Mouse (Mus musculus) brain, embryonic 14.5 days (tissue): ENCODE results near the gene Prrt3.

Experiments used
- CTCF ChIP-seq: fragments of 200-500 bp; IDR thresholded peaks from 2 replicates; pipeline ENCODE4 v1.5.1; 2012; ENCODE audit warnings: inconsistent platforms, mild to moderate bottlenecking, moderate library complexity, borderline replicate concordance; ENCODE audit not compliant: insufficient read depth, insufficient read length; ENCODE audit errors: extremely low read depth
- POLR2A ChIP-seq: fragments of 200-500 bp; IDR thresholded peaks from 2 replicates; pipeline ENCODE4 v1.6.1; 2012; ENCODE audit warnings: mild to moderate bottlenecking, inconsistent platforms, borderline replicate concordance; ENCODE audit not compliant: poor library complexity, insufficient read depth, insufficient read length, severe bottlenecking; ENCODE audit errors: extremely low read depth

- TF ChIP-seq POLR2A (peak; percentile 52; the same call in 1 of the 2 replicates), CTCF (no peak)
These were observed 18.6 kb downstream of the Prrt3 start, which contains the start of gene Creld1 for GRCm38 (mm10) chr6:113483100-113483615.
